Mouse (Mus musculus) brain, adult 2 months (tissue): ENCODE results near the gene Pnkd.

Source experiments
- DNase-seq: peaks from one replicate; pipeline ENCODE4 v3.0.0; 2011; ENCODE audit warnings: low read depth, low spot score

Gene Pnkd

DNA sequence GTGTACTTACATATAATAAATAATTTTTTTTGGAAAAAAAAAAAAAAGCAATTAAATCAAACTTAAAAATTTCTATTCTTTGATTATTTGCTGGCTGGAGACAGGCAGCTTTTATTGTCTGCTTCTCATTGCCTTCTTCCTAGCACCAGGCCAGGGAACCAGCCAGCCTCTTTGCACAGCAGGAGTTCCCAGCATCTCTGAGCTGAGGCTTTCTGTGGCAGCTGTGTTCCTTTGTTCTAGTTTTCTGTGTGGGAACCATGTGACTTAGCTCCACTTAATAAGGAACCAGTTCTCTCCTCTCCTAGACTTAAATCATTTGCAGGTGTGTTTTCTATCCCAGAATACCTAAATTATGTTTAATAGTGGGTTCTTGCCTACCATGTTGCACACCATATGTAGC lies 72.8 kb downstream of the Pnkd start:
- peak; percentile 24 for DNase-seq

DNA sequence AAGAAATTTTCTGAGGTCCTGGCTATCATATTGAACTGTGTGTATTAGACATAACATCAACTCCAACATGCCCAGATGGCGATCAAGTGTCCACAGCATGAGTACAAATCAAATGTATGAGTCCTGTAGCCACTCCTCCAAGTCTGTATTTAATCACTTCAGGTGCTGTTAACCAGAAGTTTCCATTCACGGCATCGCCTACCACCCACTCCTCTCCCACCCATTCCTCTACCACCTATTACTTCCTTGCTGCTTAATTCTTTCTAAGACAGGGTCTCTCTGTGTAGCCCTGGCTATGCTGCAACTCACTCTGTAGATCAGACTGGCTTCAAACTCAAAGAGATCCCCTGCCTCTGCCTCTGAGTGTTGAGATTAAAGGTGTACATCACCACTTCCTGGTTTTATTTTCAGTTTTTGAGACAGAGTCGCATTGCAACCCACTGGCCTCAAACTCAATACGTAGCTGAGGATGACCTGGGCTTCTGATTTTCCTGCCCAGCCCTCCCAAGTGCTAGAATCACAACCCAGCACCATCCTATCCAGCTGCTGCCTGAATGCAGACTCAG lies 75.3 kb downstream of the Pnkd start:
- no peak for DNase-seq

DNA sequence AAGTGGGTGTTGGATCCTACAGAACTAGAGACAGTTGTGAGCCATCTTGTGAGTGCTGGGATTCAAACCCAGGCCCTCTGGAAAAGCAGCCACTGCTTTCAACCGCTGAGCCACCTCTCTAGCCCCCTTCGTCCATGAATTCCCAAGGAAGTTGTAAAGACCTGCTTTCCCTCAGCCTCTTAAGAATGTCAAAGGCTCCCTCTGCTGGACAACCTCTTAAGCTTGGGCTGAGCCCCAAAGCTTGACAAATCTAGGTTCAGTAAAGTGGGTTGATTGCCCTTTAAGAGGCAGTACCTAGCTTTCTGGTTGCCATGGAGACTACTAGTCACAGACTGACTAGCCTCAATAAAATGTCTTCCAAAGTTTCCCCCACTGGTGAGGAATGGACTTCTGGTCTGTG lies 77.1 kb downstream of the Pnkd start, which contains the start of gene Catip:
Gene Catip, plus strand, starts transcription at position 297 of the 400 bp plus-strand sequence.
- peak; percentile 97 for DNase-seq

DNA sequence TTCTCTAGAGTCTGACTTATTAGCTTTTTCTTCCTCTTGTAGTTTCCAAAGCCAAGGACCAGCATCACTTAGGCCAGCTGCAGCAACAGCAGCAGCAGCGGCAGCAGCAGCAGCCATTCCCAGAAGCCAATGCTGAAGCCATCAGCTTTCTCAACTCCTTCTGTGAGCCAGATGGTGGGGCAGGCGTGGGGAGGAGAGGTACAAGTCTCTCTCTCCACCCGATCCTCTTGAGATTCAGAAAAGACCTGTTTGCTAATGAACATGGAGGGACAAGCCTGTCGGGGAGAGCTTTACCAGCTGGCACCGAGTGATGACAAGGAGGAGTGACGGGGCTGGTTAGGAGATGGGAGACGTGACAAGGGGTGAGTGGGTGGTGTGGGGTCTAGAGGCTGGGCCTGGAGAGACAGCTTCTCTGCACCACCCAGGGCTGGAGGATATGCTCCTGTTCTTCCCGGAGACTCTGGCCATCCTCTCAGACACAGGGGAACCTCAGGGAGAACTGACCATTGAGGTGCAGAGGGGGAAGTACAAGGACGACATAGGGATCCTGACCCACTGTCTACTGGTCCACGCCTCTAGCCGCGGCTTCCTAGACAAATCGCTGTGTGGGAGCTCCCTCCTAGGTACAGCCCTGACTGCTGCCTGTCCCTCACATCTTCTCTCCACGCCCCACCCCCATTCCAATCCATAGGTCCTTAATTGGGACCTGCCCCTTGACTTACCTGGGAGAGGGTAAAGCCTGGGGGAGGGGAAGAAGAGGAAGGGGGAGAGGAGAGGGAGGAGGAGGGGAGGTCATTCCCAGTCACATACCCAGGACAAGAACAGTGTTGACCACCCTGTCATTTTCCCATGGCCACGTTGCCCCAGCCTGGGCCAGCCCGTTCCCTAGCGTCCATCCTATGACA lies 77.8 kb downstream of the Pnkd start:
- peak; percentile 59 for DNase-seq

DNA sequence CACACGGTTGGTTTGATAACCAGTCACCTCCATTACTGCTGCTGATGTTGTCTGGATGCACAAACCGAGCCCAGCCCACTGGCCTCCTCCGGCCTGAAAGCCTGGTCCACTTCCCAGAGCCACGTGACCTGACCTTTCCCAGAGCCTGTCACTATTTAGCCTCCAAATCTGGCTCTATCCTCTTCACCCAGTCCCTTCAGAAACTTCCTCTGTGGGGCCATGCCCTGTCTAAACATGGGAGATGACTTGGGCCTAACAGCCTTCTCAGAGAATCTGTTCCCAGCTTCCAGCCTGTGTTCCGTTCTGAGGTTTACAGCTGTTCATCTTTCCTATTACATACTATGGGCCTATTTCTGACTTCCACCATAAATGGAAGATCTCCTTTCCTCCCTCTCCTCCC lies 78.7 kb downstream of the Pnkd start:
- peak; percentile 29 for DNase-seq

DNA sequence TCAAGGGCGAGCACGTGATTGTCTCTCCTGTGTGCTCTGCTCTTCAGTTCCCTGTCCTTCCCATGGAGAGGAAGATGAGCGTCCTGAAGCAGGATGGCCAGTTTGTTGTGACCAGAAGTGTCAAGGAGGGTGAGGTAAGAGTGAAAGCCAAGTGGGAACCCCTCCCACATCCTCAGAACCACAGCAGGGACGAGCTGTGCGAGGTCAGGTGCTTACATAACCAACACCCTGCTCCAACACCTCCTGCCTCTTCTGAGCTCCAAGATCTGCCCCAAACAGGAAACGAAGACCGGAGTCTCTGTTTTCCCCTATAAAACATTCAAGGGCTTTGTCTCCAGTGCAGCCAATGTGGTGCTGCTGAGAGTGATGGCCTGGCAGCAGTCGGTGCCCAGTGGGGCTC lies 79.5 kb downstream of the Pnkd start:
- DNase-seq, result no peak

DNA sequence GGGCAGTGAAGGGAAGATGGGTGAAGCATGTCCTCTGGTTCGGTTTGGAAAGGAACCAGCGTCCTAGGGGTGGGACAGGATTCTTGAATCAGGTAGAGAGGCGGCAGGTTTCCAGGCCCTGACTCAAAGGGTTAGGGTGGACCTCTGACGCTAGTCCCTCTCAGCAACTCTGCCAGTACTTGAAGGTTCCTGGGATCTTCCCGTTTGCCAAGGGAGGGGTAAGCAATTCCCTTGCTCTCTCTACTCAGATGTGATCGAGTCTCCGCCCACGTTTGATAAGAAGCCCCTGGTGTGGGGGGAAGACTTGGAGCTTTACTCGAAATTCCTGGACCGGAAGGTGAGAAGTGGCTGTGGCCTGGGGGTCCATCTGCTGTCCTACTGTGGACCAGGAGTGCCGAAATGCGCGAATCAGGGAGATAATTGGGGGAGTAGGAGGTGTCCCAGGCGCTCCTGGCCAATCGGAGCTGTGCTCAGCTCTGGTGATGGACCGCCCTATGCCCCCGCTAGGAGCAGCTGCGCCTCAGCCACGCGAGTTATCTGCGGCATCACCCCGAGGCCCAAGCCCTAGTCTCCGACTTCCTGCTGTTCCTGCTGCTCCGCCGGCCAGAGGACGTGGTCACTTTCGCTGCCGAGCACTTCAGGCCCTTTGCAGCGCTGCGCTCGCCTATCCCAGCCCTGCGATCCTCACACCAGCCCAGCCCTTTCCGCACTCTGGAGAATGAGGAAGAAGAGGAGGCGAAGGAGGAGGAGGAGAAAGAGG lies 83.3 kb downstream of the Pnkd start:
- peak; percentile 76 for DNase-seq

DNA sequence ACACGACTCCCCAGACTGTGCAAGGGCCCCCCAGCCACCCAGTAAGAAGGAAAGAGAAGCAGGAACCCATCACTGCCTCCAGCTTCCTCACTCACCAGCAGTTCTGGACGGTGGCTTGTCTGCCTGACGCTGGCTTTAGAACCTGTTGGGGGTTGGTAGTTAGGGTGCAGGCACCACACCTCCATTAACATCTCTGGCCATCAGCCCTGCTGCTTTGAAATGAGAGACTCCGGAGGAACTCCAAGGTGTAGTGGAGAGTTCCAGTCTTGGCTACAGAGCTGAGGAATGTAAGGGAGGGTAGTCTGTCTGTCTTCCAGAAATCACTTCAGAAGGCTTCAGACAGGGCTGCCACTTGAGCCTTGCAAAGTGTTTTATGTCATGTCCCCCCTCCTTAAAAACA lies 85.3 kb downstream of the Pnkd start:
- no peak for DNase-seq

DNA sequence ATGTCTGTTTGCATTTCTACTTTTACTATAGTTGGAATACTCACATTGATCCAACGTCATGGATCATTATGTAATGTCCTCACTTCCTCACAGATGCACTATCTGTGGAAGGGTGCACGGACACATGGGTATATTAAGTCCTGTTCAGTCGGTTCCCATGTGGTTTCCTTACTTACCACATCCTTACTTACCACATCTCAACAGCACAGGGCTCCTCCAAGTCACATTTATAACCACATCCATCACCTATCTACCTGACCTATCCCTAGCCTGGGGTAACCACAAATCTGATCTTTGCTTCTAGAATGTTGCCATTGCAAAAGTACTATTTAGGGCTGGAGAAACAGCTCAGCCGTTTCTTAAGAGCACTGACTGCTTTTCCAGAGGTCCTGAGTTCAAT lies 88.6 kb downstream of the Pnkd start:
- DNase-seq, result no peak

DNA sequence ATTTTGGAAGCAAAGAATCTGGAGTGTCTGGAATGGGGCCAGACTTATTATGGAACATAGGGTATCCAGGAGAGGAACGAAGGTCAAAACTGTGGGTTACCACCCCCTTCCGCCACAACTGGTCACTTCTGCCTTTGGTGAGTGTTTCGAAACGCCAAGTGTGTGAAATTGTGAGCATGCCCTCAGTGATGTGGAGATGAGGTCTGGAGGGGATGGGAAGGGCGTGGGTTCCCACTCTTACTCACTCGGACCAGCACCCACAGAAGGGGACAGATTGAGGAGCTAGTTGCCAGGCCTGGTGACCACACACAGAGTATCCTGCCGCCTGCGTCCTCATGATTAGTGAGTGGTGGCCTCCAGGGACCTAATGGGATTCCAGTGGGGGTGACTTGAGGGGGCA lies 90.2 kb downstream of the Pnkd start, which contains the start of gene Slc11a1:
Gene Slc11a1, plus strand, starts transcription at position 216 of the 400 bp plus-strand sequence.
- peak; percentile 27 for DNase-seq

DNA sequence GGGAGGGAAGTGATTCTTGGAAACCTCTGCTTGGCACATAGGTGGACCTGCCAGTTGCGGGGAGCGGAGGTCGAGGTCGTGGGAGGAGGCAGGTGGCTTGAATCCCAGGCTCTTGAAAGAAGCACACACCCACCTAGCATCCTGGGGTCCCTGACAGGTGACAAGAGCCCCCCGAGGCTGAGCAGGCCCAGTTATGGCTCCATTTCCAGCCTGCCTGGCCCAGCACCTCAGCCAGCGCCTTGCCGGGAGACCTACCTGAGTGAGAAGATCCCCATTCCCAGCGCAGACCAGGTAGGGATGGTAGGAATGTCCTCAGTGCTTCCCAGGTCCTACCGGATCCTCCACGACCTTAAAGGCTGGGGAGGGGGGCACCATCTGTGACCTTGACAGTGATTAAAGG lies 90.8 kb downstream of the Pnkd start:
- no peak for DNase-seq

DNA sequence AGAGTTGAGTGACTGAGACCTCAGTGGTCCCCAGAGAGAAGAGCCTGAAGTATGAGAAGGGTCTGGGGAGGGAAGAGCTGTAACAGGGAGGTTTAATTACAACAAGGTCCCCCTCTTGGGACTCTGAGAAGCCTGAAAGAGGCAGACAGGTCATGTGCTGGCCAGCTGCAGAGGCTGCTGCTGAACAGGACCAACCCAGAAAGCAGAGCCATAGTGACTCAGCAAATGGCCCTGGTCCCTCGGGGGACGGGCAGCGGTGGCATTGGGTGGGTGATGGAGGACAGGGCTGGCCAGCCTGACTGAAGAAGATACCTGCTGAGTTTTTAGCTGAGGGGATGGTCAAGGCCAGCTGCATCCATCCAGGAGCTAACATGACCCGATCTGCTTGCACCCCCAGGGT lies 91.7 kb downstream of the Pnkd start:
- DNase-seq, result no peak

DNA sequence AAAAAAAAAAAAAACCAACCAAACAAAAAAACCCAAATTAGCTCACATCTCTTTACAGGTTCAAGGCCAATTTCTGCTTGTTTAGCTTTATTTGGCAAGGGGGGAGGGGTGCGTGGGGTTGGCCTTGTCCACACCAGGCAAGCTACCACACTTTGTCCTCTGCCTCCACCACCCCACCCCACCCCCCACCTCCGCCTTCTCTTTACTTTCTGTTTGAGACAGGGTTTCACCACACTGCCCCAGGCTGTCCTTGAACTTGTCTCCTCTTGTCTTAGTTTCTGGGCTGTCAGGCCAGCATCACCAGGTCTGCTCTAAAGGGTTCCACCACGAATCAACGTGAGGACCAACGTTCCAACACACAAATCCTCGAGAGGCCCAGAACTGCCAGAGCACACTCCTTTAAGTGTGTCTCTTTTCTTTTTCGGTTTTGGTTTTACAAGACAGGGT lies 94.4 kb downstream of the Pnkd start:
- DNase-seq, result no peak

DNA sequence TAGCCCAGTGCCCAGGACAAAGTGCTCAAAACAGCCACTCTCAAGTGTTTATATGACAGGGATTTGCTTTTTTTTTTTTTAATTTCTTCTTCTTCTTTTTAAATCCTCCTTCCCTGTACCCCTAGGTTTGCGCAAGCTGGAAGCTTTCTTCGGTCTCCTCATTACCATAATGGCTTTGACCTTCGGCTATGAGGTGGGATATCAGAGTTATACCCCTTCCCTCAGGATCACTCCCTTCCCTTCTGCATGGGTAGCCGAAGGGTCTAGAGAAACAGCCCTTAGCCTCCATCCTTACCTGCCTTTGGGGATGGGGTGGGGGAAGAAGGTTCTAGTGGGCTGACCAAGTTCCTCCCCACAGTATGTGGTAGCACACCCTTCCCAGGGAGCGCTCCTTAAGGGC lies 95.8 kb downstream of the Pnkd start:
- no peak for DNase-seq

DNA sequence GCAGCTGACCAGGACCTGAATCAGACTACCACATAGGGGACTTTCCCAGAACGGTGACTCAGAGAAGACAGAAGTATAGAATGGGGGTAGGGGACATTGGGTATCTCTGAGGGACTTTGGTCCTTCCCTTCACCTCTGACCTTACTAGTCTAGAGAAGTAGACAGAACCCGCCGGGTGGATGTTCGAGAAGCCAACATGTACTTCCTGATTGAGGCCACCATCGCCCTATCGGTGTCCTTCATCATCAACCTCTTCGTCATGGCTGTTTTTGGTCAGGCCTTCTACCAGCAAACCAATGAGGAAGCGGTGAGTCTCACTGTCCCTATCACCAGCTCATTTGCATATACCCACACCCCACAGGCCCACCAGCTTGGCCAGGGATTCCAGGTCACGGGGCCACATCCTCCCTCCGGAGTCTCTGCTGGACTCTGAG lies 96.9 kb downstream of the Pnkd start:
- DNase-seq, result no peak

DNA sequence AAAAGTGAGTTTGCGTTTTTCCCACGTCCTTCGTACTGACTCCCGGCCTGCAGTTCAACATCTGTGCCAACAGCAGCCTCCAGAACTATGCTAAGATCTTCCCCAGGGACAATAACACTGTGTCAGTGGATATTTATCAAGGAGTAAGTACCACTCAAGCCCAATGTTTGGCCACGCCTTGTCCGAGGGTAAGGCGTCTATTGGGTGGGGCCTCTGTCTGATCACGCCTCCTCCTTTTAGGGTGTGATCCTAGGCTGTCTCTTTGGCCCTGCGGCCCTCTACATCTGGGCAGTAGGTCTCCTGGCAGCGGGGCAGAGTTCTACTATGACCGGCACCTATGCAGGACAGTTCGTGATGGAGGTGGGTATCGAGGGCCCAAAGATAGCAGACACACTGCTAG lies 98.7 kb downstream of the Pnkd start:
- DNase-seq, result no peak

DNA sequence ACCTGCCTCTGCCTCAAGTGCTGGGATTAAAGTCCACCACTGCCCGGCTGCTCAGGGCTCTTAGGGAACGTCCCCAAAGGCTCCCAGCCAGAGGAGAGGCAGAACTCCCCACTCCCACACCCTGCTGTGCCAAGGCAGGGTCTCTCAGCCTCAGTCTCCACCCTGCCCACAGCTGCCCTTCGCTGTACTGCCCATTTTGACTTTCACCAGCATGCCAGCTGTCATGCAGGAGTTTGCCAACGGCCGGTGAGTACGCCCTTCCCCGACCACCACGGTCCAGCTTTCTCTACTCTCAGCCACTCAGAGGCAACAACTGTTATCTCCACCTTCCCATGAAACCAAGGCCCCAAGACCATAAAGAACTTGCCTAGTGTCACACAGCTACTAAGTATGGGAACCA lies 99.8 kb downstream of the Pnkd start:
- no peak for DNase-seq

DNA sequence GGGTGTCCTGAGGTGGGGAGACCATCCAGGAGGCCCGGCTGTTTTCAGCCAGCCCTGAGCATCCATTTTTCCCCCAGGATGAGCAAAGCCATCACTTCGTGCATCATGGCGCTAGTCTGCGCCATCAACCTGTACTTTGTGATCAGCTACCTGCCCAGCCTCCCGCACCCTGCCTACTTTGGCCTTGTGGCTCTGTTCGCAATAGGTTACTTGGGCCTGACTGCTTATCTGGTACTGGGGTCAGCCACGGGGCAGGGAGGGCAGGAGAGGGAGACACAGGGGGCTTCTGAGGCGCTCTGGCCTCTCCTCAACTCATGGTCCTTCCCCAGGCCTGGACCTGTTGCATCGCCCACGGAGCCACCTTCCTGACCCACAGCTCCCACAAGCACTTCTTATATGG lies 100.3 kb downstream of the Pnkd start:
- no peak for DNase-seq

DNA sequence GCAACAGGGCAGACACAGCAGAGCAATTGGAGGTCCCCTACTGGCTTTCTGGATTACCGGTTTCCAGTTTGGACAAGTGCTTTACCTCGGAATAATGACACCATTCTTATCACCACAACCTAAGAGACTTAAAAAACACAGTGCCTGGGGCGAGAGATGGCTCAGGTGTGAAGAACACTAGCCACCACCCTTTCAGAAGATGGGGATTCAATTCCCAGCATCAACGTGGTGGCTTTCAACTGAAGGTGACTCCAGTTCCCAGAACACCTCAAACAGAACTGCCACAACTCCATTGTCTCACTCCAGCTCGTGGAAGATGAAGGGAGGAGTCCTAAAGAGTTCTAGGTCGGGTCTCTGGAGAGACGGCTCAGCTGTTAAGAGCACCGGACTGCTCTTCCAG lies 100.8 kb downstream of the Pnkd start:
- no peak for DNase-seq

DNA sequence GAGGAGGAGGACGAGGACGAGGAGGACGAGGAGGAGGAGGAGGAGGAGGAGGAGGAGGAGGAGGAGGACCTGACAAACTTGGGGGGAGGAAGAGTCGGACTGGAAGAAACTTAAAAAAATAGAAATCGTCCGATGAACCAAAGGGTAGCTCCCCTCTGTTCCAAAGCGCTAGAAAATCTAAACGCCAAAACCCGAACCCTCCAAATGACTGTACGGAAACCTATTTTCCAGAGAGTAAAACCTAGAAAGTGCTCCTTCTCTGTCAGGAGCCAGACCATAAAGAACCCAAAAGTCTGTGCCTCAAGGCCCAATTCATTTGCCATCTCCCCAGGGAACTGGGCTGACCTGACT lies 101.6 kb downstream of the Pnkd start:
- DNase-seq, result no peak

DNA sequence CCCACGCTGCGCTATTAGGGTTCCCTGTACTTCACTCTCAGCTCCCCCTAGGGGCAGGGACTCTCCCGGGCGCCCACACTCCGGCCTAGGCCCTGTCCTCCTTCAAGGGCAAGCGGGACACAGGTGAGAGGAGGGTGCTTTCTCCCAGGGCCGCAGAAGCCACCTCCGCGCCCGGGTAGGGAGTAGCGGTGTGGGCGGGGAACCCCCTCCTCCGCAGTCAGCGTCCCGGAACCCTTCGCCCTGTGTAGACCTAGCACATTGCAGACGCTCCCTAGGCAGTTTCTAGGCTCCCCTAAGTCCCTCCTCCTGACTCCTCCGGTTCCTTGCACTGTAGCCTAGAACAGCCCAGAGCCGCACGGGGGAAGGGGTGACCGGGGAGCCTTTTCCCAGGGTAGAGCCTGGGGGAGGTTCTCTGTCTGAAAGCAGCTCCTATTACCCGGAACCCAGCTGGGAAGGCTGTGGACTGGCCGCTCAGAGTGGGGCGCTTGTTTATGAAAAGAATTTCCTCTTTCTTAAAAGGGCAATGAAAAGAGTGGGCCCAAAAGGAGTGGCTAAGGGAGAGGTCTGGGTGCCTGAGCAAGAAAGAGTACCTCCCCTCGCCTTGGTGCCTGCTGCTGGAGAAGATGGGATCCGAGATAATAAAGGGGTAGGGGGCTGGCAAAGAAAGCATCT lies 102.1 kb downstream of the Pnkd start:
- peak; percentile 99 for DNase-seq
